Mouse (Mus musculus) ES-E14 (cell line): ENCODE data around the gene Gm4969. TPM values are rescaled to one million over a fixed set of nuclear protein-coding genes. Genes with fewer than 3 reads are reported as not detected.

Experiments
- DNase-seq: peaks from one replicate; pipeline ENCODE4 v3.0.0-alpha.2; 2013; ENCODE audit warnings: low read depth, low spot score
- H3K27ac ChIP-seq: 2 replicates; pipeline ENCODE4 v1.5.1; 2012; ENCODE audit warnings: low read depth, mild to moderate bottlenecking, low read length, moderate library complexity, mixed read lengths; ENCODE audit not compliant: poor library complexity, insufficient read depth, severe bottlenecking
- H3K36me3 ChIP-seq: 2 replicates; pipeline ENCODE4 v1.6.1; 2012; ENCODE audit warnings: mild to moderate bottlenecking, low read length, moderate library complexity, mixed read lengths; ENCODE audit not compliant: control insufficient read depth, poor library complexity, insufficient read depth, severe bottlenecking
- H3K4me1 ChIP-seq, 2 experiments: fragments of 150-350 bp in 1 of 2; sonication (generic) in 1 of 2; 2 replicates each; pipeline ENCODE4 v1.6.1; 2012; ENCODE audit warnings: low read length in 2 of 2, mild to moderate bottlenecking in 1 of 2, mixed read lengths in 1 of 2; ENCODE audit not compliant: control insufficient read depth in 2 of 2, insufficient read depth in 2 of 2, poor library complexity in 1 of 2
- H3K4me3 ChIP-seq, 2 experiments: fragments of 150-350 bp in 1 of 2; sonication (generic) in 1 of 2; 2 replicates each; pipeline ENCODE4 v1.5.1; 2012; ENCODE audit warnings: low read length in 2 of 2, low read depth in 1 of 2, mild to moderate bottlenecking in 1 of 2, mixed read lengths in 1 of 2; ENCODE audit not compliant: insufficient read depth in 1 of 2, poor library complexity in 1 of 2, severe bottlenecking in 1 of 2
- H3K9ac ChIP-seq: 2 replicates; pipeline ENCODE4 v1.6.1; 2012; ENCODE audit warnings: low read depth, mild to moderate bottlenecking, low read length, mixed read lengths; ENCODE audit not compliant: poor library complexity, insufficient read depth, severe bottlenecking
- H3K9me3 ChIP-seq: fragments of 150-350 bp; sonication (generic); 2 replicates; pipeline ENCODE4 v1.6.1; 2012; ENCODE audit warnings: low read depth, mild to moderate bottlenecking, low read length; ENCODE audit not compliant: control insufficient read depth, insufficient read depth
- CHD2 ChIP-seq: IDR thresholded peaks from 2 replicates; pipeline ENCODE4 v1.6.1; 2014; ENCODE audit warnings: mild to moderate bottlenecking, low read depth, low read length, inconsistent platforms
- HCFC1 ChIP-seq: IDR thresholded peaks from 2 replicates; pipeline ENCODE4 v1.6.1; 2012; ENCODE audit warnings: low read length, inconsistent platforms, borderline replicate concordance; ENCODE audit not compliant: insufficient read depth
- MAFK ChIP-seq: IDR thresholded peaks from 2 replicates; pipeline ENCODE4 v1.6.1; 2014; ENCODE audit warnings: mild to moderate bottlenecking, low read depth, low read length, inconsistent platforms; ENCODE audit not compliant: insufficient read depth
- ZC3H11A ChIP-seq: IDR thresholded peaks from 2 replicates; pipeline ENCODE4 v1.6.1; 2012; ENCODE audit warnings: low read depth, mild to moderate bottlenecking, inconsistent platforms, low read length, borderline replicate concordance
- ZNF384 ChIP-seq: IDR thresholded peaks from 2 replicates; pipeline ENCODE4 v1.6.1; 2012; ENCODE audit warnings: low read depth, low read length, inconsistent platforms
- in situ Hi-C, 2 experiments: fragments of 600-800 bp; cut with MboI; formaldehyde crosslinking; loops; one replicate each; pipeline ENCODE4 v1.15.1; 2025; ENCODE audit warnings: low sequenced_read_pairs in 2 of 2, inconsistent platforms in 1 of 2; ENCODE audit not compliant: unreplicated experiment in 2 of 2
- total RNA-seq: library from RNA; depleted of rRNA; stranded (reverse); fragments of 300-350 nt; gene quantifications from 2 replicates; pipeline ENCODE4 v1.2.3, GENCODE M21; 2012; rRNA removed

The Gm4969 gene
- total RNA-seq: 1.2 and 1.9 TPM in 2 replicates

GRCm38 (mm10) chr7:19118028-19118771 lies at the start of gene Gm4969:
Gene Gm4969 (minus strand): TSS chr7:19118368.
- DNase-seq: peak; percentile 97
- in situ Hi-C loops: no loop called here
- Histone ChIP-seq H3K4me3 (no peak within 1 kb of the TSS), H3K36me3 (no peaks in the 10 kb centered on the region), H3K27ac (no peak within 1 kb of the TSS), H3K9me3 (no peaks in the 10 kb centered on the region), H3K9ac (no peak within 1 kb of the TSS), H3K4me1 (peaks cover 0 to 4% of the 10 kb centered on the region in 2 experiments; a peak in 2 of 4 replicates)
- TF ChIP-seq MAFK (peak; percentile 32; the same call in 1 of the 2 replicates), HCFC1 (peak; percentile 56; the same call in 1 of the 2 replicates), CHD2 (no peak)

- Histone ChIP-seq H3K4me3 (no peak overlapping the region), H3K9ac (no peak overlapping the region), H3K36me3 (no peaks in the 10 kb centered on the region), H3K27ac (no peak overlapping the region), H3K4me1 (peaks cover 2 to 13% of the 10 kb centered on the region in 2 experiments; a peak in 2 of 4 replicates), H3K9me3 (no peaks in the 10 kb centered on the region)
- in situ Hi-C loops: no loop called here
- TF ChIP-seq ZC3H11A (no peak), ZNF384 (no peak), MAFK (no peak), CHD2 (no peak), HCFC1 (no peak)
- DNase-seq: no peak
Measured at GRCm38 (mm10) chr7:19166990-19167389, 48.8 kb upstream of the Gm4969 start.

- Histone ChIP-seq H3K9me3 (no peaks in the 10 kb centered on the region), H3K36me3 (no peaks in the 10 kb centered on the region), H3K27ac (no peak within 1 kb of the TSS), H3K9ac (no peak within 1 kb of the TSS), H3K4me1 (peaks cover 2 to 11% of the 10 kb centered on the region in 2 experiments; a peak in 2 of 4 replicates), H3K4me3 (peak within 1 kb of the TSS in 1 of 2 experiments; percentile 2; a peak in 1 of 4 replicates)
- in situ Hi-C loops: no loop called here
- DNase-seq: no peak
- TF ChIP-seq ZC3H11A: no peak
- TF ChIP-seq ZNF384: no peak
- TF ChIP-seq HCFC1: no peak
- TF ChIP-seq MAFK: no peak
- TF ChIP-seq CHD2: no peak
Measured at GRCm38 (mm10) chr7:19165656-19166423, 47.7 kb upstream of the Gm4969 start, which contains the start of gene Gipr. Gene Gipr (minus strand): TSS chr7:19166127.

- H3K9ac ChIP-seq: no peak overlapping the region
- DNase-seq: peak; percentile 67
- TF ChIP-seq CHD2 (no peak), ZNF384 (no peak), MAFK (no peak), HCFC1 (no peak), ZC3H11A (no peak)
- H3K4me1 ChIP-seq: peaks cover 2 to 11% of the 10 kb centered on the region in 2 experiments; a peak in 2 of 4 replicates
- peak overlapping the region in 1 of 2 experiments; percentile 2; a peak in 1 of 4 replicates for H3K4me3 ChIP-seq
- no peaks in the 10 kb centered on the region for H3K36me3 ChIP-seq
- no peaks in the 10 kb centered on the region for H3K9me3 ChIP-seq
- in situ Hi-C loops: no loop called here
- no peak overlapping the region for H3K27ac ChIP-seq
Measured at GRCm38 (mm10) chr7:19164978-19165377, 46.8 kb upstream of the Gm4969 start.
